Mouse (Mus musculus) liver, embryonic 16.5 days (tissue): Measurements from ENCODE around the gene Oxt. TPM values are rescaled to one million over a fixed set of nuclear protein-coding genes. Genes with fewer than 3 reads are reported as not detected.
A peak's percentile ranks its signal among the peaks of the same experiment; 100 is the strongest.

ENCODE experiments used
- ATAC-seq: fragments of 200-750 bp; cut with Nextera tagmentation; 2 replicates; pipeline ENCODE4 v1.8.0; 2017; ENCODE audit warnings: low read depth, mild to moderate bottlenecking, moderate number of reproducible peaks, moderate library complexity
- H3K27ac ChIP-seq: fragments of 300-500 bp; sonication (generic); 2 replicates; pipeline ENCODE4 v1.5.1; 2014; ENCODE audit warnings: mild to moderate bottlenecking, low read length
- H3K27me3 ChIP-seq: fragments of 300-500 bp; sonication (generic); 2 replicates; pipeline ENCODE4 v1.6.1; 2014; ENCODE audit warnings: low read depth, low read length, mixed read lengths; ENCODE audit not compliant: control insufficient read depth, insufficient read depth
- H3K36me3 ChIP-seq: fragments of 300-500 bp; sonication (generic); 2 replicates; pipeline ENCODE4 v1.6.1; 2014; ENCODE audit warnings: mild to moderate bottlenecking; ENCODE audit not compliant: control insufficient read depth, insufficient read depth
- H3K4me1 ChIP-seq: fragments of 300-500 bp; sonication (generic); 2 replicates; pipeline ENCODE4 v1.6.1; 2014; ENCODE audit warnings: low read depth, low read length, mixed read lengths; ENCODE audit not compliant: control insufficient read depth
- H3K4me2 ChIP-seq: fragments of 300-500 bp; sonication (generic); 2 replicates; pipeline ENCODE4 v1.6.1; 2014; ENCODE audit warnings: low read depth, low read length, mixed read lengths
- H3K4me3 ChIP-seq: fragments of 300-500 bp; sonication (generic); 2 replicates; pipeline ENCODE4 v1.5.1; 2014; ENCODE audit warnings: low read depth, mild to moderate bottlenecking, low read length
- H3K9ac ChIP-seq: fragments of 300-500 bp; sonication (generic); 2 replicates; pipeline ENCODE4 v1.6.1; 2014; ENCODE audit warnings: low read depth, low read length
- H3K9me3 ChIP-seq: fragments of 300-500 bp; sonication (generic); replicated peaks from 2 replicates; pipeline ENCODE4 v1.6.1; 2016; ENCODE audit warnings: low read length; ENCODE audit not compliant: control insufficient read depth
- WGBS: fragments of 180-500 bp; shearing (Covaris S2); extraction: QIAGEN DNeasy Blood & Tissue Kit; methylation state at CpG from one replicate; pipeline ENCODE4 v1.1.7; 2014; ENCODE audit not compliant: insufficient replicate concordance; 5-methylcytosine and 5-hydroxymethylcytosine counted together
- polyA plus RNA-seq: library from polyadenylated mRNA; unstranded; fragments of >200 nt; fragmentation: Nextera tagmentation; extraction: Ambion mirVana; gene quantifications from 2 replicates; pipeline ENCODE4 v1.2.1, GENCODE M21; 2015

Gene Oxt
- polyA plus RNA-seq, 1 experiment from 2014 or later, result not detected

DNA sequence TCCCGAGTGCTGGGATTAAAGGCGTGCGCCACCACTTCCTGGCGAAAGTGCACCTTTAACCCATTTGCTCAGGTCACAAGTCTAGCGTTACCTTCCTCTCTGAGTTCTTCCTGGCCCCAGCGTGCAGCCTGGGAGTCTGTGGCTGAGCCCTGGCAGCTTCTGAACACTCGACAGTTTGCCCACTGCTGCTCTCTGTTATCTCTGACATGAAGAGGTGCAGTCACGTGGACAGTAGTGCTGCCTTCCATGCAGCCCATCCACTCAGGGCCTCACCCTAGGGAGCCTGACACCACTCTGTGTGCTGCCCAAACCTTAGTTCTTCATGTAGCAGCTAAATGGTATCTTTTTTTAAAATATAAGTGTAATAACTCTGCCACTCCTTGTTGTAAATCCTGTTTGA lies 29.0 kb upstream of the Oxt start:
- Histone ChIP-seq H3K4me3 (no peak overlapping the region), H3K4me1 (no peaks in the 10 kb centered on the region; the same call in 1 of the 2 replicates), H3K27ac (no peak overlapping the region), H3K9ac (no peak overlapping the region), H3K36me3 (peaks cover 30% of the 10 kb centered on the region), H3K9me3 (no peaks in the 10 kb centered on the region), H3K4me2 (no peak overlapping the region), H3K27me3 (no peaks in the 10 kb centered on the region)
- WGBS, result 49% methylated on average over 8 of the region's 8 CpGs
- peak; percentile 82 for ATAC-seq

DNA sequence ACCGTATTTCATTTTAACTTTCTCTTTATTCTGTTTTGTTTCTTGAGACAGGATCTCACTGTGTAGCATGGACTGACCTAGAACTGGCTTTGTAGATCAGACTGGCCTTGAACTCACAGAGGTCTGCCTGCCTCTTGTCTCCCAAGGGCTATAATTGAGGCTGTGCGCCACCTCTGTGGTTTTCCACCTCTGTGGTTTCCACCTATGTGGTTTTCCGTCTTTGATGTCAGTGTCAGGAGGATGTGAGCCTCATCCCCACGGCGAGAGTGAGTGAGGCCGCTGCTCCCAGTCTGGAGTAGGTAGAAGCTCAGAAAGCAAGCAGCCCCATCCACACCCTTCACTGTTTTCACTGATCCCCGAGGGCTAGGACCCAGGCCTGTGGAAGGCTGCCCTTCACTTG lies 21.1 kb upstream of the Oxt start:
- Histone ChIP-seq H3K4me3 (no peak overlapping the region), H3K4me1 (no peaks in the 10 kb centered on the region), H3K9ac (no peak overlapping the region), H3K27me3 (no peaks in the 10 kb centered on the region), H3K4me2 (no peak overlapping the region), H3K36me3 (peaks cover 10% of the 10 kb centered on the region), H3K27ac (no peak overlapping the region), H3K9me3 (no peaks in the 10 kb centered on the region)
- WGBS, result 73% methylated on average over 7 of the region's 7 CpGs
- no peak for ATAC-seq

GRCm38 (mm10) chr2:130556292-130556691 lies 19.7 kb upstream of the Oxt start:
- Histone ChIP-seq H3K27ac (no peak overlapping the region), H3K27me3 (no peaks in the 10 kb centered on the region), H3K36me3 (peaks cover 10% of the 10 kb centered on the region), H3K4me2 (no peak overlapping the region), H3K4me1 (no peaks in the 10 kb centered on the region), H3K9me3 (no peaks in the 10 kb centered on the region), H3K4me3 (no peak overlapping the region), H3K9ac (no peak overlapping the region)
- WGBS, result 65% methylated on average over 1 of the region's 1 CpGs
- ATAC-seq, result no peak

- 87% methylated on average over 2 of the region's 2 CpGs for WGBS
- no peaks in the 10 kb centered on the region for H3K9me3 ChIP-seq
- no peak overlapping the region for H3K27ac ChIP-seq
- H3K27me3 ChIP-seq, result no peaks in the 10 kb centered on the region
- ATAC-seq, result no peak
- no peak overlapping the region for H3K4me3 ChIP-seq
- H3K4me2 ChIP-seq, result no peak overlapping the region
- no peak overlapping the region for H3K9ac ChIP-seq
- H3K36me3 ChIP-seq, result peaks cover 7% of the 10 kb centered on the region
- no peaks in the 10 kb centered on the region for H3K4me1 ChIP-seq
Measured at GRCm38 (mm10) chr2:130557462-130557861, 18.5 kb upstream of the Oxt start.

GRCm38 (mm10) chr2:130558015-130558414 lies 18.0 kb upstream of the Oxt start:
- no peaks in the 10 kb centered on the region for H3K9me3 ChIP-seq
- H3K4me1 ChIP-seq, result peaks cover 4% of the 10 kb centered on the region
- no peak overlapping the region for H3K9ac ChIP-seq
- H3K27me3 ChIP-seq, result no peaks in the 10 kb centered on the region
- no peak overlapping the region for H3K4me3 ChIP-seq
- no peak overlapping the region for H3K4me2 ChIP-seq
- 54% methylated on average over 2 of the region's 2 CpGs for WGBS
- H3K27ac ChIP-seq, result no peak overlapping the region
- peaks cover 7% of the 10 kb centered on the region for H3K36me3 ChIP-seq
- ATAC-seq, result no peak

GRCm38 (mm10) chr2:130563212-130564055 lies 12.5 kb upstream of the Oxt start, which contains the start of gene Mrps26:
Gene Mrps26 (plus strand): TSS chr2:130563742.
- Histone ChIP-seq H3K4me2 (peak within 1 kb of the TSS; percentile 84), H3K9ac (peak within 1 kb of the TSS; percentile 89), H3K27me3 (no peaks in the 10 kb centered on the region), H3K27ac (peak within 1 kb of the TSS; percentile 61), H3K9me3 (no peaks in the 10 kb centered on the region), H3K36me3 (0 out of 2 replicates have a peak, but pooled peaks cover 8% of the 10 kb centered on the region), H3K4me1 (peaks cover 16% of the 10 kb centered on the region), H3K4me3 (peak within 1 kb of the TSS; percentile 87)
- ATAC-seq, result peak; percentile 99
- WGBS, result 0% methylated on average over 61 of the region's 61 CpGs

DNA sequence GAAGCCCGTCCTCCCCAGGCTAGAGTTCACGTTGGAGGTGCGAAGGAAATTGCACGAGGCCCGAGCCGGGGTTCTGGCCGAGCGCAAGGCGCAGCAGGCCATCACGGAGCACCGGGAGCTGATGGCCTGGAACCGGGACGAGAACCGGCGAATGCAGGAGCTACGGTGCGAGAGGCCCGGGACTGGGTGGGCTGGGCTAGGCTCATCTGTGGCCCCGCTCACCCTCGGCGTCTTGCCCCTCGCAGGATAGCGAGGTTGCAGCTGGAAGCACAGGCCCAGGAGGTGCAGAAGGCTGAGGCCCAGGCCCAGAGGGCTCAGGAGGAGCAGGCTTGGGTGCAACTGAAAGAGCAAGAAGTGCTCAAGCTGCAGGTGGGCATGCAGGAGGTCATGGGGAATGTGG lies 11.9 kb upstream of the Oxt start:
- H3K4me2 ChIP-seq, result peak overlapping the region; percentile 84
- peak; percentile 10; the same call in 1 of the 2 replicates for ATAC-seq
- peak overlapping the region; percentile 89 for H3K9ac ChIP-seq
- H3K36me3 ChIP-seq, result 0 out of 2 replicates have a peak, but pooled peaks cover 8% of the 10 kb centered on the region
- no peaks in the 10 kb centered on the region for H3K9me3 ChIP-seq
- H3K4me3 ChIP-seq, result peak overlapping the region; percentile 87
- peaks cover 16% of the 10 kb centered on the region for H3K4me1 ChIP-seq
- no peaks in the 10 kb centered on the region for H3K27me3 ChIP-seq
- under 1% methylated on average over 23 of the region's 23 CpGs for WGBS
- H3K27ac ChIP-seq, result peak overlapping the region; percentile 39; the same call in 1 of the 2 replicates

GRCm38 (mm10) chr2:130564983-130565382 lies 11.0 kb upstream of the Oxt start:
- H3K4me2 ChIP-seq, result peak overlapping the region; percentile 84; the same call in 1 of the 2 replicates
- H3K27ac ChIP-seq, result no peak overlapping the region
- no peaks in the 10 kb centered on the region for H3K9me3 ChIP-seq
- H3K9ac ChIP-seq, result no peak overlapping the region; the same call in 1 of the 2 replicates
- no peak overlapping the region for H3K4me3 ChIP-seq
- H3K36me3 ChIP-seq, result 0 out of 2 replicates have a peak, but pooled peaks cover 8% of the 10 kb centered on the region
- ATAC-seq, result no peak
- no peaks in the 10 kb centered on the region for H3K27me3 ChIP-seq
- H3K4me1 ChIP-seq, result peaks cover 16% of the 10 kb centered on the region
- 85% methylated on average over 8 of the region's 8 CpGs for WGBS

DNA sequence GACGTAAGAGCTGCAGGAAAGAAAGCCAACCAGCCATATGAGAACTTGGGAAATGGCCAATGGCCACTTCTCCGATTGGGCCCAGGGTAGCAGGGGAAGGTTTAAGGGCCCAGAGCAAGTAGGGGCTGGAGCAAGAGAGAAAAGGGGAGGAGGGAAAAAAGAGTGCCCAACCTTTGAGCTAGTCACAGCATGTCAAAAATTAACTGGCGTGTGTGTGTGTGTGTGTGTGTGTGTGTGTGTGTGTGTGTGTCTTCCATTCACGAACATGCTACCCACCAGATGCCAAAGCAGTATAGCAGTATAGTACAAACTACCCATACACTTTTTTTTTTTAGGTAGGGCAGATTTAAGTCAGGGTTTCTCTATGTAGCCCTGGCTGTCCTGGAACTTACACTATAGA lies 7.1 kb upstream of the Oxt start:
- no peak overlapping the region for H3K4me3 ChIP-seq
- peaks cover 2% of the 10 kb centered on the region; the same call in 1 of the 2 replicates for H3K27me3 ChIP-seq
- 68% methylated on average over 4 of the region's 4 CpGs for WGBS
- H3K4me1 ChIP-seq, result peaks cover 8% of the 10 kb centered on the region
- no peak overlapping the region for H3K4me2 ChIP-seq
- no peak for ATAC-seq
- no peak overlapping the region for H3K27ac ChIP-seq
- no peak overlapping the region for H3K9ac ChIP-seq
- no peaks in the 10 kb centered on the region for H3K9me3 ChIP-seq
- 0 out of 2 replicates have a peak, but pooled peaks cover 8% of the 10 kb centered on the region for H3K36me3 ChIP-seq
